Mouse (Mus musculus) 3134 (cell line): ENCODE measurements around the gene Ggps1.
A peak's percentile ranks its signal among the peaks of the same experiment; 100 is the strongest.
"Not testable (repeated sequence)": the region's sequence is repeated elsewhere in the genome, so short reads cannot be mapped to it uniquely, and the experiment has no call there.

Source experiments
- DNase-seq: peaks from one replicate; pipeline ENCODE4 v3.0.0-alpha.2; 2011; ENCODE audit warnings: low spot score; ENCODE audit not compliant: insufficient read length; ENCODE audit errors: extremely low read depth

The Ggps1 gene

GRCm38 (mm10) chr13:14039292-14039965 lies 23.9 kb downstream of the Ggps1 start, which contains the start of gene Tbce:
Tbce (minus strand) TSS chr13:14039638.
- peak; percentile 90 for DNase-seq

- no peak for DNase-seq
Measured at GRCm38 (mm10) chr13:14038911-14039291, 24.4 kb downstream of the Ggps1 start.

GRCm38 (mm10) chr13:14035875-14036630 lies 27.2 kb downstream of the Ggps1 start:
- no peak for DNase-seq

- not testable (repeated sequence) for DNase-seq
Measured at GRCm38 (mm10) chr13:14035352-14035751, 27.9 kb downstream of the Ggps1 start.

- peak; percentile 18 for DNase-seq
Measured at GRCm38 (mm10) chr13:14034073-14034348, 29.3 kb downstream of the Ggps1 start.

DNA sequence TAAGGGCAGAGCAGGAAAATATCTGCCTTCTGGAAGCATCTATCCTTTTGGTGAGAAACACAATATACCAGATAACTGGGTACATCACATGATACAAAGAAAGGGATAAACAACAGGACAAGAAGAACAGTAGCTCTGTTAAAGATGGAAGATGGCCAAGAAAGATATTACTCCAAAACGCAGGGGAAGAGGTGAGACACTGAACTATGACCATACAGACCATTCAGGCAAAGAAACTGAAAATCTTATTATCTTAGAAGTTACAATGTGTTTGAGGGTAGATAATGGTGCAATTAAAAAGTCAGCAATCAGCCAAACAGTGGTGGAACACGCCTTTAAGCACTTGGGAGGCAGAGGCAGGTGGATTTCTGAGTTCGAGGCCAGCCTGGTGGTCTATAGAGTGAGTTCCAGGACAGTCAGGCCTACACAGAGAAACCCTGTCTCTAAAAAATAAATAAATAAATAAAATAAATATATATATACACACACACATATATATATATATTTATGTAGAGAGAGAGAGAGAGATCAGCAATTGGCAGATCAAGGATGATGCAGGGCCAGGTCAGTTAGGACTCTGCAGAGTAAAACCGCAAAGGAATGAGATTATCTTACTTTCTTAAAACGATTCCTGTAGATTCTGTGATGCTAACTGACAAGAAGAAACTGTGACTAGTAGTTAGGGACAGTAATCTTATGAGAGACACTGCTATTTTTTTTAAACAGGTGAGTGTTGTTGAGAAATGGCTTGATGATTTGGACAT lies 29.8 kb downstream of the Ggps1 start:
- no peak for DNase-seq

- DNase-seq = no peak
Measured at GRCm38 (mm10) chr13:14026154-14026820, 37.0 kb downstream of the Ggps1 start.

GRCm38 (mm10) chr13:14025554-14025953 lies 37.7 kb downstream of the Ggps1 start:
- DNase-seq = no peak

DNA sequence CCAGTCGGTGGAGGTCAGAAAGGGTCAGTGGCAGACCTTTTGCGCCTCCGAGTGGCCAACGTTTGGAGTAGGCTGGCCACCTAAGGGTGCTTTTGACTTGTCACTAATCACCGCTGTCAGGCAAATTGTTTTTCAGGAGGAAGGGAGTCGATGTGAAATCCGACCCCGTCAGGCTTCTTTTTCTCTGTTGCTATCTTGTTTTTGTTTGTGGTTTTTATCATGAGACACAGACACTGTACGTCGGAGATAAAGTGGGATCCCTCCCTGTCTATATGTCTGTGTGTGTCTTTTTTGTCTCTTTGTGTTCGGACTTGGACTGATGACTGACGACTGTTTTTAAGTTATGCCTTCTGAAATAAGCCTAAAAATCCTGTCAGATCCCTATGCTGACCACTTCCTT lies 41.9 kb downstream of the Ggps1 start:
- DNase-seq = not testable (repeated sequence)

DNA sequence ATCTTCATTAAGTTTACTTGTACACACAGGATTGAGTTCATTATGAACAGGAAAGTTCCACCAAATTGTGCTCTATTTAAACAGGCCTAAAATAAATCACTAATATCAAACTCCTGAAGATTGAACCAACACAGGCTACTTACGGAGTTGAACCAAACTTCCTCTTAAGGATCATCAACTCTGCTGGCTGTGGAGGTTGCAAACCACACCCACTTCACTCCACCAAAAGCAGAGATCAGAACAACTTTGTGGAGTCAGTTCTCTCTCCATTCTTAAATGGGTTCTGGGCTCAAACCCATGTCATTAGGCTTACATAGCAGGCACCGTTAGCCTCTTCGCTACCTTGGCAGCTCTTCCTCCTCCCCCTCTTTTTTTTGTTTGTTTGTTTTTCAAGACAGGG lies 44.4 kb downstream of the Ggps1 start:
- no peak for DNase-seq

GRCm38 (mm10) chr13:14018283-14018682 lies 45.0 kb downstream of the Ggps1 start:
- no peak for DNase-seq

DNA sequence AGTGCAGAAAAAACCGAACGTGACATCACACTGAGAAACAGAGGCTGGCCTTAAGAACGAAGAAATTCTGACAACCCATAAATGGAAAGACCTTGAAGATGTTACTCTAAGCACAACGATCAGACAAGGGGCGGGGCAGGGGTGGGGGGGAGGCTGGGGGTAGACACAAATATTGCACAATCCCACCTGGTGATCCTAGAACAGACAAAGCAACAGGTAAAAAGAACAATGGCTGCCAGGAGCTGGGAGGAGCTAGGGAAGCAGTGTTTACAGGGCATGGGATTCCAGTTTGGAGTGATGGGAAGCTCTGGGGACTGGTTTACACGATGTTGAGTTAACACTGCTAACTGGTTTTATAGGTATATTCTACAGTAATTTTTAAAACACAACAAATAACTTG lies 47.7 kb downstream of the Ggps1 start:
- DNase-seq = no peak

DNA sequence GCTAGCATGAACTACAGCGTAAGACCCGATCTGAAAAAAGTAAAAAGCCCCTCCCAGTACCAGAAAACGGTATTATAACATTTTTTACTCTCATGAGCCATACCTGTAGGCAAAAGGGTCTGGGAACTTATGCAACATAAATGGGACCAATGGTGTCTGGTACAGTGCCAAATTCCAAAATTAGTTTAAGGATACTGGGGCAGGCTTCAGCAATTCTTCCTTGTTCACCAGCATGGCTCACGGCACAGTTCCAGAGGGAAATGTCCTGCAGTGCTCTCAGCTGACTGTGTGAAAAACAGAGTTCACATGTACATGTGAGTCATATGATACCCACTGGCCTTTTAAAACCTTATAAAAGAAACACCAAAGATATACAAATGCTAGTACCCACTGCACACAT lies 48.7 kb downstream of the Ggps1 start:
- no peak for DNase-seq

DNA sequence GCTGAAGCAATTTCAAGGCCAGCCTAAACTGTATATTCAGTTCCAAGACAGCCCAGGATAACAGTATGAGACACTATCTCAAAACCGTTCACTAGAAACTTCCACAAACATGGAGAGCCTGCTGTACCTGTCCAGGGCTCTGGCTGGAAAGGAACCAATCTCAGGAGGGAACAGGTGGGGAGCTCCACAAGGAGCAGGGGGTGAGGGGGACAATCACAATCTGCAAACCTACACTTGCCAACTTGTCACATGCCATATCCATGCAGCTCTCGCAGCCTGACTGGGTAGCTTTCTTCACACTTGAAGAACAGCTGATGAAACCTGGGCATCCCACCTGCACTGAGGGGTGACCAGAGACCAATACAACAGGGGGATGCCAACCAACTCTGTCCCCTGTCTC lies 49.3 kb downstream of the Ggps1 start:
- no peak for DNase-seq

DNA sequence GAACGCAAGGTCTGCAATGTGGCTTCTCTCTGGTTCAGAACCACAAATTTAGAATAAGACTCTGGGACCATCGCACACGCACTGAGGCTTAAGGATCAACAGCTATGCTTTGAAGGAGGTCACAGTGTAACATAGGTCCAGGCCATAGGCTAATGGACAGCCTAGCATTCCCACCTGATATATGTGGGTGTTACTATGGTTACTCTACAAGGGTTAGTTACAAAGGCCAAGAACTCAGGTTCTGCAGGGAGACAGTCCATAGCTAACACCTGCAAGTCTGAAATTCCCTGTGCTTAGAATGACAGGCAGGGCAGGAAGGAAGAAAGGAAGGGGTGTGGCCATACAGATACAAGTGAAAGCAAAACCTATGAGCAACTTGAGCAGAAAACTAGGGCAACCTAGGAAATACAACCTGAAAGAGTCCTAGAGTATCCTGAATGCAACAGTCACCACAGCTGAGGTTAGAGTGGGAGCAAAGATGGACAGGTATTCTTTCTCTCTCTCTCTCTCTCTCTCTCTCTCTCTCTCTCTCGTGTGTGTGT lies 51.8 kb downstream of the Ggps1 start:
- no peak for DNase-seq

DNA sequence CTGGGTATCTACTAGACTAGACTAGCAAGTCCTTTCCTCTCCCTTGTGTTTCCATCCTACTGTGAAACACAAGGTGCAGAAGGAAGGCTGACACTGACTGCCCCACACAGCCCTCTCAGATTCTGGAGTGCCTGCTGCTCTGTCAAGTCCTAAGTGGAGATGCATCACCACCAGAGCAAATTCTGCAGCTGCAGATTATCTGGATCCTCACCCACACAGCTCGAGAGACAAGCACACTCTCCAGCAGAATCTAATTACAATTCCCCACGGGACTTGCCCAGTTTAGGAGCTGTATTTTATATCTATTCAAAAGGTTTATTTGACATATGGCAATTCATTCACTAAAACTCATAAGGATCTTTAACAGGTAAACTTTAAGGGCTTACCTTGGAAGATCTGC lies 57.2 kb downstream of the Ggps1 start:
- no peak for DNase-seq

DNA sequence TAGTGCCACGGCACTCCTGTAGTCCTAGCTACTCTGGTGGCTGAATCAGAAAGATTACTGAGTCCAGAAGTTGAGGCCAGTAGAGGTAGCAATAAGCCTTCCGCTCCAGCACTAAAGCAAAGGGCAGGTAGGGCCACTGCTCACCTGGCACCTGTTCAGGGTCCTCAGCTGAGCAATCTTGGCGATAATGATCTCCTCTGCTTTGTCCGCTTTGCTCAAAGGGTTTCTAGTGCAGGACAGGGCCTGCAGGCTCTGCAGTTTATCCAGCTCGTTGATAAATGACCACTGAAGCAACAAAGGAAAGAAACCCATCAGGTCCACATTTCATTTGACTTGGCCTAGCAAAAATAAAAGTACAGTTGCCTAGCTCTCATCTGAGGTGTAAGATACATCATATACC lies 58.3 kb downstream of the Ggps1 start:
- DNase-seq = no peak

DNA sequence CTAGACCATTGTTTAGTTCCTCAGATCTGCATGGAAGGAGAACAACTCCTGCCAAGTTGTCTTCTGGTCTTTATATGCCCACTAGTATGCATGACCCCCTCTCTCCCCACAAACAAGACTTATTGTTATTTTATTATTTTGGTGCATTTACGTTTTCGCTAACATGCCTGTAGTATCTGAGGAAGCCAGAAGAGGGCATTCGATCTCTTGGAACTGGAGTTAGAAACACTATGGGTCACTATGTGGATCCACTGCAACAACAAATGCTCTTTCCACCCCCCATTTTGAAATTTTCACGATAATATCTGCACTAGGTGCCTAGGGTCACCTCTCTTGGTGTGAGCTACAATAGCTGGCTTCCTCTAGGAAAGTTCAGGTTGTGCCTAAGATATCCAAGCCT lies 59.2 kb downstream of the Ggps1 start:
- DNase-seq = no peak

- DNase-seq = no peak
Measured at GRCm38 (mm10) chr13:14002706-14003105, 60.6 kb downstream of the Ggps1 start.
